Mouse (Mus musculus): ENCODE data around the gene Isy1.

GRCm38 (mm10) chr6:87806028-87806427 is 32.6 kb downstream of the Isy1 start:
- no peak for TF ChIP-seq POLR2A (IDR thresholded peaks at IDR 0.05; ENCODE audit: borderline replicate concordance, insufficient read depth, low read length)
- TF ChIP-seq CTCF (IDR thresholded peaks at IDR 0.05; ENCODE audit: borderline replicate concordance, insufficient read depth, low read depth, low read length): no peak
